Mouse (Mus musculus): ENCODE results near the gene Gabrb1.

Gene Gabrb1

GRCm38 (mm10) chr5:71657482-71658114 is at the start of gene Gabrb1:
TSS of gene Gabrb1 (plus strand) at chr5:71658113.
- no peak for DNase-seq (ENCODE audit: low spot score in 2 of 2)

- no peak for DNase-seq (ENCODE audit: low spot score in 2 of 2)
Measured at GRCm38 (mm10) chr5:71608735-71609134, 49.2 kb upstream of the Gabrb1 start.

- no peak for DNase-seq (ENCODE audit: low spot score in 2 of 2)
Measured at GRCm38 (mm10) chr5:71614311-71614710, 43.6 kb upstream of the Gabrb1 start.

GRCm38 (mm10) chr5:71616734-71617133 is 41.2 kb upstream of the Gabrb1 start:
- DNase-seq (ENCODE audit: low spot score in 2 of 2) = no peak

- no peak for DNase-seq (ENCODE audit: low spot score in 2 of 2)
Measured at GRCm38 (mm10) chr5:71627820-71628219, 30.1 kb upstream of the Gabrb1 start.

GRCm38 (mm10) chr5:71639804-71640203 is 18.1 kb upstream of the Gabrb1 start:
- no peak for DNase-seq (ENCODE audit: low spot score in 2 of 2)

DNA sequence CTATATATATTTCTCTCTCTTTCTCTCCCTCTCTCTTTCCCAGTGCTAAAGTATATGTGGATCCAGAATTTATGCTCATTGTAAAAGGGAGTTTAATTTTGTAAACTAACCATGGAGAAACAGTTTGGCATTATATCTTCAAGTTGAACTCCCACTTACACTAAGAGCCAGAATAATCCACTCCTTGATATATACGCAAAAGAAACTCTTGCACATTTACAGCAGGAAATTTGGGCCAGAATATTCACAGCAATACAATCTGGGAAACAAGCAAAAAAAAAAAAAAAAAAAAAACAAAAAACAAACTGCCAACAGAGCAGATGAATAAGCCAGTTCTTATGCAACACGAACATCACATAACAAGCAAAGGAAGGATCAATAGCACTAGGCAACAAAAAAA is 9.8 kb upstream of the Gabrb1 start:
- no peak for DNase-seq (ENCODE audit: low spot score in 2 of 2)

DNA sequence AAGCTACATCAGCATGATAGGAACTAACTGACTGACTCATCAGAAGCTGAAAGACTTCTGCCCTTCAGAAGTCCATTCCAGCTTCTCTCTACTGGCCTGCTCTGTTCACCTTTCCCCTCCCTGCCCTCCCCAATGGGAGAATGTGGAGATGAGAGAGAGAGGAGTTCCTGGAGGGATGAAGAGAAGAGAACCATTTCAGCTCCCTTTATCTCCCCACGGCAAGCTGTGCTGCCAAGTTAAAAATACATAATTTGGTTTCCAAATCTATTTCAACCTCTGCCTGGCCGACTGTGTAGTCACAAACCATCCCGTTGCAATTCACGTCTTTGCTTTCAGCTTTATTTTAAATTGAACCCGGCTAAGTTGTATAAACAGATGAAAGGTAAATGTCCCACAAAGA is 3.9 kb upstream of the Gabrb1 start:
- DNase-seq (ENCODE audit: low spot score in 2 of 2) = no peak

DNA sequence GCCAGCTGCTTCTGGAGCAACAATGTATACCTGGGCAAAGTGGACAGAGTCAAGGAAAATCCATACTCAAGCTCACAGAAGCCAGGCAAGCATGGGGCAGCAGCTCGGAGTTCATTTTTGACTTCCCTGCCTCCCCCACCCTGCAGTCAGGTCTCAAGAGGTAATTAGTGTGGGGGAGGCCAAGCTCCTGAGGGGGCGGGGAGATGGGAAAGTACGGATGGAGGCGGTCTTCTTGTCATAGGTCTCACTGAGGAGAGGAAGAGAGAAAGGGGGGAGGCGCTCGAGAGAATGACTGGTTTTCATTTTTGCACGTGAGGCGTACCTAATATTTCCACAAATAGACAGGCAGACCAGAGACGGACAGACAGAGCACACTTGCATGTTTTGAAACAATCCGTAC is 1.1 kb upstream of the Gabrb1 start:
- DNase-seq (ENCODE audit: low spot score in 2 of 2) = no peak

DNA sequence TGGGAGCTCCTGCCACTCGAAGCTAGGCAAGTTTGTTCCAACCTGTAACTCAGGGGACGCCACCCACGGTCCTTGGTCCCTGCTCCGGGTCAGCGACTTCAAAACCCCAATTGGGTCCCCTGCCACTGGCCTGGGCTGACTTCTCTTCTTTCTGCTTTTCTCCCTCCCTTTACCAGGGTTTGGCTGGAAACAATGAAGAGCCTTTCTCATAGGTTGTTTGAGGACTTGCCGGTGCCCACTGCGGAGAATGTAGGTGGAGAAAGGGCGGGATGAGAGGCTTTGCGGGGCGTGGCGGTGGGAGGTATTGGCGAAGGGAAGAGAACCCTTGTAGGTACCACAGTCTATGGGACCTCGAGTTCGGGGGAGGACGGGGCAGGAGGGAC is 193 bp downstream of the Gabrb1 start, which contains the start of gene Gabra4:
Gene Gabra4, minus strand, starts transcription at position 194 of the 383 bp plus-strand sequence.
- no peak for DNase-seq (ENCODE audit: low spot score in 2 of 2)

GRCm38 (mm10) chr5:71665593-71665992 is 7.7 kb downstream of the Gabrb1 start:
- DNase-seq (ENCODE audit: low spot score in 2 of 2) = no peak

GRCm38 (mm10) chr5:71699696-71700467 is 42.0 kb downstream of the Gabrb1 start:
- DNase-seq (ENCODE audit: low spot score in 2 of 2) = no peak

DNA sequence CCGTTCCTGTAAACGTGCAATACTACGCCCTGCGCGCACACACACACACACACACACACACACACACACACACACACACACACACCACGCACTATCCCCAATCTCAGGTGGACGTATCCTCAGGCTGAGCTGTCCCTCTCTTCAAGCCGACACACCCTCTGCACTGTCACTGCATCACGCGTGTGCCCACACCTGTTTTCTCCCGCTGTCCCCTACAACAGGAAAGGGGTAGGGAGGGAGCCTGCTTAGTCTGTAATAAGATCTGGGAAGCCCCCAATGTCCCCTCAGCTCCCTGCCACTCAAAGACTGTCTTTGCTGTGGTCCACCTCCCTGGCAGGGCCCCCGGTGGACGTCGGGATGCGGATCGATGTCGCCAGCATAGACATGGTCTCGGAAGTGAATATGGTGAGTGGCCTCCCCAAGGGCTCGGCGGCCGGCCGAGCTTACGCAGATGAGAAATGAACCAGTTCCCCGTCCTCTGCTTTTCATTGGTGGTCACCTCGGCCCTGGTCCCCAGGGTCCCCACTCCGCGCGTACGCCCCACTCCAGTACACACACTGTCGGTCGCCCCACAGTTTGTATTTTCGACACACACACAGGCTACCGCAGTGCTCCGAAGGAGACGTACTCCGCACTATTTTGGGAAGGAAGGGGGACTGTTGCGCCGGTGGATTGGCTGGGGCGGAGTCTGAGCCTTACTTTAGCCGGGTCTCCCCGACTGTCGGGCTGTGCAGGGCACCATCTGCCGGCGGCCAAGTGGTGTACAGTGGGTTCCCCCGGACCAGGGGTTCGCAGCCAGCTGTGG is 42.8 kb downstream of the Gabrb1 start:
- no peak for DNase-seq (ENCODE audit: low spot score in 2 of 2)

- no peak for DNase-seq (ENCODE audit: low spot score in 2 of 2)
Measured at GRCm38 (mm10) chr5:71701273-71701614, 43.3 kb downstream of the Gabrb1 start.

DNA sequence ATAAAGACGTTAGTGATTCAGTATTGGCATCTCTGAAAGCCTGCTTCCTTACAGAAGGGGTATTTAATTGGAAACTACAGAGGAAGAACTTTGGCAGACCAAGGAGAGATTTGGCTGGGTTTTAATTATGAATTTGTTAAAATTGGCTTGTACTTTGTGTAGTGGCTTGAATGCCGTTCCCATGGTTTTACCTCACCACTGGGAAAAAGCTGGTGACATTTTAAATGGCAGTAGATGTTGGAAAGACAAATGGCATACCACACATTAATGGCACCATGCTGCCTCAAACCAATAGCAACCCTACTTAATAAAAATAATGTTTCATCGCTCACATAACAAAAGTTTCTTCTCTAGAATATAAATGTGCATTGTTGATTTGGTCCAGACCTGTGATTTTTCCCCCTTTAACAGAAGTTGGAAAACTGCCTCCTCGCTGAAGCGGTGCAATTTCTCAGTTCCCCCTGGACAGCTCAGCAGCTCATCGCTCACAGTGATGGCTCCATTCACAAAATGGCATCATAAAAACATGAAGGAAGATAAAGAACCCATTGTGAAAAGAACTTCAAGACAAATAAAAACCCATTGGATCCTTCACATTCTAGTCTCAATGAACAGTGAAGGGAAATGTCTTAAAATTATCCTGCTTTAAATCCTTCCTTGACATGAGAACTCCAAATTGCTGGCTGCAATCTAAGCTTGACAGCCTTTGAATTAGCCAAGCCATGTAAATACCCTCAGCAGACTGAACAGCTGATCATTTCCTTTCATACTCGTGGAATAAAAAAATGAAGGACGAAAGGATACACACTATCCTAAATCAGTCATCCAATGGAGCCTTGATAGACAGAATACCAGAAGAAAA is 75.2 kb downstream of the Gabrb1 start:
- DNase-seq (ENCODE audit: low spot score in 2 of 2) = no peak

DNA sequence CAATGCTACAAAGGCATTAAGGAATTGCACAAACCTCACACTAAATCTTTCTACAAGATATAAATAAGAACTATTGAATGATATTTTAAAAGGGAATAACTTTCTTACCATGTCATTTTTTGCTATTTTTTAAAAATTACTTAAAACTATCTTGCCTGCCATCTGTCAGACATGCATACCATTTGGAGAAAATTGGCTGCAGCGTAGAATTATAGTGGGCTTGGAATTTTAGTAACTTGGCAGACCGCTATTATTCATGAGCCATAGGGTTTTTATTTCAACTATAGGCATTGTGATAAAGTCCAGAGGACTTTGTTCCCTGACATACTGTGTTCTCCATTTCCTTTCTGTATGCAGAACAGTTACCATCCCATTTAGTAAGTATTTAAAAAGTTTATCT is 89.5 kb downstream of the Gabrb1 start:
- no peak for DNase-seq (ENCODE audit: low spot score in 2 of 2)

DNA sequence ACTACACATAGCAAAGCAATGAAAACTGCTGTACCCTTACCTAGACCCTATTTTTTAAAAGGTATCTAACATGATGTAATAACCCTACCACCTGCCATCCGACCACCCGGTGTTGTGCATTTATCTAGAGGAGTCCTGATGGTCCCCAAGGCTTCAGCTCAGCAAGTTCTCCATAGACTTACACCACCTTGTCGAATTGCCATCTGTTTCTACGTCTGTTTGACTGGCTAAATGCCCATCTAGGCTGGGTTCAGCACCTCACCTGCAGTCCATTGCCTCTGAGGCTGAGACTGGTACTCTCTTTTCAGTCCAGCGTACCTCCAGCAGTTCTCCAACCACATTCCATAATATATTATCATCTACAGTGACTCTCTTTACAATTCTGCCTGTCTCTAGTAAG is 96.1 kb downstream of the Gabrb1 start:
- no peak for DNase-seq (ENCODE audit: low spot score in 2 of 2)

GRCm38 (mm10) chr5:71761105-71761504 is 103.2 kb downstream of the Gabrb1 start:
- DNase-seq (ENCODE audit: low spot score in 2 of 2) = no peak

- DNase-seq (ENCODE audit: low spot score in 2 of 2) = no peak
Measured at GRCm38 (mm10) chr5:71781514-71782179, 123.7 kb downstream of the Gabrb1 start.

GRCm38 (mm10) chr5:71822862-71823261 is 164.9 kb downstream of the Gabrb1 start:
- DNase-seq (ENCODE audit: low spot score in 2 of 2) = no peak

DNA sequence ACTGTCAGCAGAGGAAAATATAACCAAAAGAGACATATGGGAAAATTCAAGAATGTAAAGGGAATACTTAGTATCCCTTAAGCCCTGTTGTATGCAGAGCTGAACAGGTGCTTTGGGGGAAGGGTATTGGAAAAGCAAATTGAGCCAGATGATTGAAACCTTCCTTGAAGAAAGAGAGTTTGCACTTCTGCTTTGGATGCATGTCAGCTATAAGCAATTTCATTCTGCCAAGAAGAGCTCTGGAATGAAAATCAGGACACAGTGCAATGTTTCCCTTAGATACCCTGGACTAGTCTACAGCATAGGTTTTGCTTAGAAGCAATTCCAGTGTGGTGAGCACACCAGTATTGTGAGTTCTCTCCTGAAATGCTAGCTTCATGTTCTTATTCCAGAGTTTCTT is 170.4 kb downstream of the Gabrb1 start:
- DNase-seq (ENCODE audit: low spot score in 2 of 2) = no peak
